Mouse (Mus musculus): ENCODE results near the gene Pglyrp2. TPM values are rescaled to one million over a fixed set of nuclear protein-coding genes. Genes with fewer than 3 reads are reported as not detected.

The Pglyrp2 gene
- polyA plus RNA-seq, 1 experiment from 2014 or later = not detected

- H3K27ac ChIP-seq (replicated peaks) = no peak overlapping the region
- no peaks in the 10 kb centered on the region for H3K4me1 ChIP-seq (replicated peaks)
- no peak overlapping the region for H3K9ac ChIP-seq
- H3K9me3 ChIP-seq = no peaks in the 10 kb centered on the region
- no peak for ATAC-seq (ENCODE audit: low read depth)
- 72% methylated on average over 5 of the region's 5 CpGs for WGBS
- no peaks in the 10 kb centered on the region for H3K36me3 ChIP-seq
- H3K27me3 ChIP-seq = no peaks in the 10 kb centered on the region
- no peak overlapping the region for H3K4me3 ChIP-seq
- H3K4me2 ChIP-seq = no peak overlapping the region
These were observed 11.2 kb upstream of the Pglyrp2 start for GRCm38 (mm10) chr17:32435151-32435550.

DNA sequence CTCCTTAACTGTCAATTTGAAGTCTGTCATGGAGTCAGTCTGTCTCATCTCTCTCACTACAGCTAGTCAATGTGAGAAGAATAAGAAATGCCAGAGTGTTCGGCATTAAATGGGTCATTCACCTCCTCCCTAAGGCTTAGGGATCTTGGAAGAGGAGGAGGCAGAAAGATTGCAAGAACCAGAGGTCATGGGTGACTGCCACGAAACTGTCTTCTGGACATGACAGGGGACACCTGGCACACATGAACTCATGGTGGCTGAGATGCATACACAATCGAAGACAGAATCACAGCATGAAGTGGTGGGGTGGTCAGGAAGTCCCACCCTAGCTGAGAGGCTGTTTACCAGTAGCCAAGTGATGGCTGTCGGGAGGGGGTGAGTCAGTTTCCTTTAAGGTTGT is 10.4 kb upstream of the Pglyrp2 start:
- Histone ChIP-seq H3K9me3 (no peaks in the 10 kb centered on the region), H3K4me1 (replicated peaks) (no peaks in the 10 kb centered on the region), H3K4me2 (no peak overlapping the region), H3K9ac (no peak overlapping the region), H3K27me3 (no peaks in the 10 kb centered on the region), H3K27ac (replicated peaks) (no peak overlapping the region), H3K36me3 (no peaks in the 10 kb centered on the region), H3K4me3 (no peak overlapping the region)
- 76% methylated on average over 4 of the region's 4 CpGs for whole genome bisulfite sequencing
- no peak for ATAC-seq (ENCODE audit: low read depth)

GRCm38 (mm10) chr17:32431972-32432371 is 8.0 kb upstream of the Pglyrp2 start:
- no peaks in the 10 kb centered on the region for H3K27me3 ChIP-seq
- no peaks in the 10 kb centered on the region for H3K9me3 ChIP-seq
- no peaks in the 10 kb centered on the region for H3K4me1 ChIP-seq (replicated peaks)
- H3K27ac ChIP-seq (replicated peaks) = no peak overlapping the region
- ATAC-seq (ENCODE audit: low read depth) = no peak
- no peak overlapping the region for H3K4me2 ChIP-seq
- no peak overlapping the region for H3K4me3 ChIP-seq
- no peaks in the 10 kb centered on the region for H3K36me3 ChIP-seq
- WGBS = 65% methylated on average over 3 of the region's 3 CpGs
- no peak overlapping the region for H3K9ac ChIP-seq

GRCm38 (mm10) chr17:32426610-32427009 is 2.6 kb upstream of the Pglyrp2 start:
- Histone ChIP-seq H3K9ac (no peak overlapping the region), H3K27ac (replicated peaks) (no peak overlapping the region), H3K9me3 (no peaks in the 10 kb centered on the region), H3K36me3 (no peaks in the 10 kb centered on the region), H3K4me3 (no peak overlapping the region), H3K4me2 (no peak overlapping the region), H3K4me1 (replicated peaks) (no peaks in the 10 kb centered on the region), H3K27me3 (no peaks in the 10 kb centered on the region; the same call in 1 of the 2 replicates)
- ATAC-seq (ENCODE audit: low read depth) = no peak

DNA sequence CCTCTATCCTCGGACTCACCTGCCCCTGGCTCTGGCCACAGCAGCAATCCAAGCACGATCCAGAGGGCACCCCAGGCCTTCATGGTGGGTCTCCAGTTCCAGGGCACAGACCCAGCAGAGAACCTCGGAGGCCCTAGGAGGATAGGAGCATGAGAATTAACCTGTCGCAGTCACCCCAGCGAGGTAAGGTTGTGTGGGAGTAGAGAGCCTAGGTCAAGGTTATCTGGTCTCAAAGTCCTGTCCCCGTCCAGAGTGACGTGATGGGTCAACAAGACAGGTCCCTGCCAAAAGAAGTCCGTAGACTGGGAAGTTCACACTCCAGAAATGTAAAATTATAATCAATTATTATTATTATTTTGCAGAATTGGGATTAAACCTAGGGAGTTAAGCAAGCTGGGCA is 3.2 kb downstream of the Pglyrp2 start:
- H3K9me3 ChIP-seq = no peaks in the 10 kb centered on the region
- no peak overlapping the region for H3K9ac ChIP-seq
- peaks cover 11% of the 10 kb centered on the region for H3K27me3 ChIP-seq
- no peaks in the 10 kb centered on the region for H3K4me1 ChIP-seq (replicated peaks)
- H3K4me3 ChIP-seq = no peak overlapping the region
- H3K27ac ChIP-seq (replicated peaks) = no peak overlapping the region
- no peaks in the 10 kb centered on the region for H3K36me3 ChIP-seq
- no peak overlapping the region for H3K4me2 ChIP-seq
- no peak for ATAC-seq (ENCODE audit: low read depth)
- WGBS = 89% methylated on average over 8 of the region's 8 CpGs

DNA sequence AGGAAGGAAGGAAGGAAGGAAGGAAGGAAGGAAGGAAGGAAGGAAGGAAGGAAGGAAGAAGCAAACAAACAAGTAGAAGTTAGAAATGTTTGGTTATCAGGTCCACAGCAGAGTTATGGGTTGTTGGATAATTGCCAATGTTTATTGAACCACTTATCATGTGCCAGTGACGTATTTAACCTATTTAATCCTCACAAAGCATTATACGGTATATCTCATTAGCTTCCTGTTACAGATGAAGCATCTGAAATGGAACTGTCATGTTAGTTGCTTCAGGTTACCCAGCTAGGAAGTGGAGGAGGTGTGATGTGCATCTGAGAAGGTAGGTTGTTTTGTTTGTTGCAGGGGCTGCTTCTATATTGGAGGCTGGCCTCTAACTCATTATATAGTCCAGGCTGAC is 4.0 kb downstream of the Pglyrp2 start:
- no peak overlapping the region for H3K9ac ChIP-seq
- H3K4me1 ChIP-seq (replicated peaks) = no peaks in the 10 kb centered on the region
- WGBS = 76% methylated on average over 2 of the region's 2 CpGs
- H3K27ac ChIP-seq (replicated peaks) = no peak overlapping the region
- no peak for ATAC-seq (ENCODE audit: low read depth)
- H3K27me3 ChIP-seq = peaks cover 18% of the 10 kb centered on the region
- H3K9me3 ChIP-seq = no peaks in the 10 kb centered on the region
- no peak overlapping the region for H3K4me2 ChIP-seq
- no peak overlapping the region for H3K4me3 ChIP-seq
- H3K36me3 ChIP-seq = no peaks in the 10 kb centered on the region

DNA sequence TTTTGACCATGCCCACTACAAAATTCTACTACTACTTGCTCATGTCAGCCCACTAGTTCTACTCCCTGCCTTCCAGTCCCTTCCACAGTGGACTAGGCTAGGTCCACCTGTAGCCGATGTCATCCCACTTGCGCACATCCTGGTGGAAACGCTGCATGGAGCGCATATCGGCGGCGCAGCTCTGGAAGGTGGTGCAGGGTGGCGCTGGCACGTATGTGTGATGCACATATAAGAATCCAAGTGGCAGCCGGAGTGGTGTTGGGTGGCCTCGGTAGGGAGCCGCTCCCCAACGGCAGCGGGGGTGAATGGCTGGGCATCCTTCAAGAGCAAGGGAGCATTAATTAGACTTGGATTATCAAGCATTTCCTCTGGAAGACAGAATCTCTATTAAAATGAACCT is 7.2 kb downstream of the Pglyrp2 start:
- H3K4me1 ChIP-seq (replicated peaks) = no peaks in the 10 kb centered on the region
- no peak overlapping the region for H3K9ac ChIP-seq
- no peak for ATAC-seq (ENCODE audit: low read depth)
- WGBS = 96% methylated on average over 14 of the region's 14 CpGs
- no peak overlapping the region for H3K4me3 ChIP-seq
- H3K27ac ChIP-seq (replicated peaks) = no peak overlapping the region
- H3K36me3 ChIP-seq = no peaks in the 10 kb centered on the region
- H3K9me3 ChIP-seq = no peaks in the 10 kb centered on the region
- peaks cover 24% of the 10 kb centered on the region for H3K27me3 ChIP-seq
- no peak overlapping the region for H3K4me2 ChIP-seq

DNA sequence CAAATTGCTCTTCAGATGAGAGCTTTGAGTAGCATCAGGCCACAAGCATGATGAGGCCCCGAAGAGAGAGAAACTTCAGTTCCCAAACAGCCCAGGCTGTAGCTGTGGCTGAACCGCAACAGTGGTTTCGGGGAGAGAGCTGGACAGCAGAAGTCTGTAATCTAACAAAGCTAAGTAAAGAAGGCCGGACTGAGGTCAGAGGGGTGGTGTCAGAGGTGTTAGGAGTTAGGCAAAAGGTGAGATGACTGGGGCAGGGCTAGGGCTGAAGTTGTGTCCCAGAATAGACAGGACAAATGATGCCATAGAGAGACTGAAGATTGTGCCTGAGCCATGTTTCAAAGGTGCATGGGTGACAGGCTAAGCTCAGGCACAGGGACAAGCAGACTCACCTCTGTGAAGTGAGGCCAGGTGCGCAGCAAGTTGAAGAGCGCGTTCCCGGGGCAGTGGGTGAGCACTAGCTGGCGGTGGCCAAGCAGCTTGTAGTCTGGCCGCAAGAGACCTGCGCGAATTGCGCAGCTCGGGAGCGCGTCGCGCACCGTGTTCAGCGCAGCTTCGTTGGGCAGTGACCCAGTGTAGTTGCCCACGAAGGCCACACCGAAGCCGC is 8.4 kb downstream of the Pglyrp2 start:
- H3K27me3 ChIP-seq = peaks cover 24% of the 10 kb centered on the region
- H3K4me1 ChIP-seq (replicated peaks) = no peaks in the 10 kb centered on the region
- no peaks in the 10 kb centered on the region for H3K9me3 ChIP-seq
- WGBS = 58% methylated on average over 24 of the region's 24 CpGs
- H3K36me3 ChIP-seq = no peaks in the 10 kb centered on the region
- no peak overlapping the region for H3K4me2 ChIP-seq
- ATAC-seq (ENCODE audit: low read depth) = no peak
- H3K9ac ChIP-seq = no peak overlapping the region
- no peak overlapping the region for H3K27ac ChIP-seq (replicated peaks)
- no peak overlapping the region for H3K4me3 ChIP-seq

- 94% methylated on average over 6 of the region's 6 CpGs for WGBS
These were observed 12.1 kb downstream of the Pglyrp2 start for GRCm38 (mm10) chr17:32411898-32412297.

DNA sequence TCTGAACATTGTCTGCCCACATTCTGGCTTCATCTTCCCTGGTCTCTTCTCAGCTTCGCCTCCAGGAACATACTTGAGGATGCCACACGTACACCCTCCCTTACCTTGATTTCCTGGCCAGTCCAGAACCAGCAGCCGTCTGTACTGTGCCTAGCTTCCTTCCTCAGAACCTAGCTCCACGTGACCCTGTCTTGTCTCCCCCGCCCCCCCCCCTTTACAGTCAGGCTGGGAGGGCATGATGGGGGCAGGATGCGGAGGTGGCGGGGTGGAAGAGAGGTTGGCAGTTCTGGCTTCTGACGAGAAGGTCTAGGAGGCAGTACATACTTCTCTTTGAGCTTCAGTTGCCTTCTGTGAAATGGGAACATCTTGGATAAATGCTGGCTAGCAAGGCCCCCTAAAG is 20.6 kb downstream of the Pglyrp2 start, which contains the start of gene Rasal3:
Rasal3 (minus strand) TSS at position 167 of the 400 bp plus-strand sequence.
- Histone ChIP-seq H3K4me2 (no peak within 1 kb of the TSS), H3K4me1 (replicated peaks) (no peaks in the 10 kb centered on the region), H3K36me3 (no peaks in the 10 kb centered on the region), H3K9me3 (no peaks in the 10 kb centered on the region), H3K27me3 (peaks cover 14% of the 10 kb centered on the region), H3K27ac (replicated peaks) (no peak within 1 kb of the TSS), H3K4me3 (no peak within 1 kb of the TSS), H3K9ac (no peak within 1 kb of the TSS)
- 76% methylated on average over 8 of the region's 8 CpGs for WGBS
- no peak for ATAC-seq (ENCODE audit: low read depth)

More at GRCm38 (mm10) chr17:32411898-32412297, 12.1 kb downstream of the Pglyrp2 start:
- Histone ChIP-seq H3K27ac (replicated peaks) (no peak overlapping the region), H3K27me3 (peaks cover 23% of the 10 kb centered on the region), H3K9ac (no peak overlapping the region), H3K9me3 (no peaks in the 10 kb centered on the region), H3K4me3 (no peak overlapping the region), H3K36me3 (no peaks in the 10 kb centered on the region), H3K4me1 (replicated peaks) (no peaks in the 10 kb centered on the region), H3K4me2 (no peak overlapping the region)
- no peak for ATAC-seq (ENCODE audit: low read depth)

DNA sequence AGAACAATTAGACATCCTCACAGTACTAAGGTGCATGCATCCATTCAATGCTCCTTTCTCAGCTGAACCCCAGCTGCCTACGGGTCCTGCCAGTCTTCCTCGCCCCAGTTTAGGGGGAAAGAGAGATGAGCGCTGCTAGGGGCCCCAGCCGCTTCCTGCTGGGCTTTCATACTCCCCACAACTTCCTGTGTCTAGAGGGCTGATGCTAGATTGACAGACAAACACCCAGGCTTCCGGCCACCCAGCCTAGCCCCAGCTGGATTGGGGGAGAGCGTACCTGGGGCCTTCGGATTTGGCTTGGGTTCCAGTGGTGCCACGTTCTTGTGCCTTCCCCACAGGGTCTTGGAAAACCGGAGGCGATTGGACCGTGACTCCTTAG is 21.2 kb downstream of the Pglyrp2 start:
- peaks cover 21% of the 10 kb centered on the region for H3K27me3 ChIP-seq
- WGBS = 84% methylated on average over 11 of the region's 11 CpGs
- no peaks in the 10 kb centered on the region for H3K4me1 ChIP-seq (replicated peaks)
- no peak overlapping the region for H3K4me3 ChIP-seq
- H3K9me3 ChIP-seq = no peaks in the 10 kb centered on the region
- no peak overlapping the region for H3K27ac ChIP-seq (replicated peaks)
- H3K9ac ChIP-seq = no peak overlapping the region
- ATAC-seq (ENCODE audit: low read depth) = no peak
- H3K36me3 ChIP-seq = no peaks in the 10 kb centered on the region
- no peak overlapping the region for H3K4me2 ChIP-seq

DNA sequence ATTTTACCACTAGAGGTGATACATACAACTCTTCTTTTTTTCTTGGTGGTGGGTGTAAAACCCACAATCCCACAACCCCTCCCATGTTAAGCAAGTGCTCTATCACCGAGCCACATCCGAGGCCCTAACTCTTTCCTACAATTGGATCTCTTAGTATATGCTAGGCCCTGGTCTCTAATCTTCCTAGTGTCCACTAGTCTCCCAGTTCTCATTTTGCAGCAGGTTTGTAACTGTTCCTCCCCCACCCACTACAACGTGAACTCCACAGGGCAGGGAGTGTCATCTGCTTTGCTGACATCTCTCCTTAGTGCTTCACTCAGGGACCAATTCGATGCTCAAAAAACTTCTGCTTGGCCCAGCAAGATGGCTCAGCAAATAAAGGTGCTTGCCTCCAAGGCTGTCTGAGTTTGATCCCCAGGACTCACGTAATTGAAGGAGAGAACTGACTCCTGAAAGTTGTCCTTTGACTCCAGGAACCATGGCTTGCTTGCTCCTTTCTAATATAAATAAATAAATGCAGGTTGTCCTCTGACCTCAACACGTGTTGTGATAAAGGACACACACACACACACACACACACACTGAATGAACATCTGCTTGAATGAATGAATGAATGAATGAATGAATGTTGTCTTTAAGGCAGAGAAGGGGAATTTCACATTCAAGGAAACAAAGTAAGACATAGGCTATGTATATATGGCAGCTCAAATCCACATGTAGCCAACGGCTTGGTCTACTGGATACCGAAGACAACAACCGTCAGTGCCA is 21.8 kb downstream of the Pglyrp2 start:
- Histone ChIP-seq H3K4me3 (no peak overlapping the region), H3K4me1 (replicated peaks) (no peaks in the 10 kb centered on the region), H3K9me3 (no peaks in the 10 kb centered on the region), H3K4me2 (no peak overlapping the region), H3K27ac (replicated peaks) (no peak overlapping the region), H3K27me3 (peaks cover 26% of the 10 kb centered on the region), H3K9ac (no peak overlapping the region), H3K36me3 (no peaks in the 10 kb centered on the region)
- ATAC-seq (ENCODE audit: low read depth) = no peak
- 83% methylated on average over 9 of the region's 9 CpGs for WGBS
